Mouse (Mus musculus): ENCODE data around the gene Ccs. TPM values are rescaled to one million over a fixed set of nuclear protein-coding genes. Genes with fewer than 3 reads are reported as not detected.

Ccs gene
- 79.9 and 127 TPM in 2 replicates for polyA plus RNA-seq (2015; fragmentation: Nextera tagmentation; extraction: Ambion mirVana)

DNA sequence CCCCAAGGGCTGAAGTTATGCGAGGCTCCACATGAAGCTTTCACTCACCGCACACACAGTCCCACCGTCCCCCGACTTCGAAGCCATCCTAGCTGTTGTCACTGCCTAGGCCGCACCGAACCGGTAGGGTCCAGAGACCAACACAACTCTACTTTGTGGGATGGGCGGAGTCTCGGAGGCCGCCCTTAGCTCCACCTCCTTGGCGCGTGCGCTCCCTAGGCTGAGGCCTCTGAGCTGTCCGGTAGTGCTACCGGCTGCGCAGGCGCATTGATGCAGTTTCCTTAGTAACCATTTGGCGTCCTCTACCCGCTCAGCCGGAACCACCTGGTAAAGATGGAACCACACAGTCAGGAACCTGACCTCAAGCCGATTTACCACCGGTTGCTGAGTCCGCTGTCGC, at the start of gene Ccs, which contains the start of gene Ccdc87:
TSS of gene Ccs (minus strand) at position 184 of the 400 bp plus-strand sequence.
TSS of gene Ccdc87 (plus strand) at position 218 of the 400 bp plus-strand sequence.

DNA sequence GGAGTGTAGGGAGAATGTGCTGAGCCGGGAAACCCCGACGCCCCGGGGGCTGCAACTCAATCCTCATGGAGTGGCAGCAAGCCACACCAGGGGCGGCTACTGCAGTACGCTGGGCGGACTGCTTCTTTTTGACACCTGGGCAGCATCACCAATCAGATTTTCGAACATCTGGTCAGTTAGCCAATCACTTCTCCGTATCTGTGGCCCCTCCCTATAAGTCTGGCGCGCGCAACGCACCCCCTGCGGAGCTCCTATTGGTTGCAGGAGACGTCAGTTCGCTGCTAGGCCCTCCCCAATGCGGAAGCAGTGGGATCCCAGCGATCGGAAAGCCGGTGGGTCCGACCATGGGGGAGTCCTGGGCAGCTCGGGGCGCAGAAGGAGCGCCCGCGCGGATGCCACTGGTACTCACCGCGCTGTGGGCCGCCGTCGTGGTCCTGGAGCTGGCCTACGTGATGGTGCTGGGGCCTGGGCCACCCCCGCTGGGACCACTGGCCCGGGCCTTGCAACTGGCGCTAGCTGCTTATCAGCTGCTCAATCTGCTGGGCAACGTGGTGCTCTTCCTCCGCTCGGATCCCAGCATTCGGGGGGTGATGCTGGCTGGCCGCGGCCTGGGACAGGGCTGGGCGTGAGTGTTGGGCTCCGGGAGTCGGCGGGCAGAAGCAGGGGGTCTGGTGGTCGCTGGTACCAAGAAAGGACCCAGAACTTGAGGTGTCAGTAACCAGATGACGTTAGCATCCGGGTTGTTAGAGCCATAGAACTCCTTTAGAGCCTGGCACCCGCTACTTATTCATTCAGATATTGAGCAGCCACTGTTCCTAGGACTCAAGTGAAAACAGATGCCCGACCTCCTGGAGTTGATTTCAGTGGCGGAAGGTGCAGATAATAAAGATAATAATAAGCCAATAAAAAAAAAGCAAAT, 39.5 kb upstream of the Ccs start, which contains the start of gene Zdhhc24:
TSS of gene Zdhhc24 (plus strand) at position 264 of the 919 bp plus-strand sequence.

DNA sequence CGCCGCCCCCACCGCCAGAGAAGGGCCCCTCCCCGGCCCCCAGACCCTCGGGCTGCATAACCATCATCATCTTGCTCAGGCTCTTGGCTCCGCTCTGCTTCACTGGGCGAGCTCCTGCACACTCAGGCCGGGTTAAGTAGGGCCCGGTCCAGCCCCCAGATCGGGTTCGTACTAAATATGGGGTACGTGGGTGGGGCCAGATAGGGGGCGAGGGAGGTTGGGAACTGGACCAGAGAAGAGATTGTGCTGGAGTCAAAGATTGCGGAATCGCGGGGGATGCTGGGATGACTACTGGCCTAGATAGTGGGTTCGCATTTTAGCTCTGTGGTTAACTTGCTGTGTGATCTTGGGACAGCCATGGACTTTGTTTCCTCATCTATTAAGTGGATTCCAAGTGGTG, 38.7 kb upstream of the Ccs start, which contains the start of gene Actn3:
TSS of gene Actn3 (minus strand) at position 125 of the 400 bp plus-strand sequence.

DNA sequence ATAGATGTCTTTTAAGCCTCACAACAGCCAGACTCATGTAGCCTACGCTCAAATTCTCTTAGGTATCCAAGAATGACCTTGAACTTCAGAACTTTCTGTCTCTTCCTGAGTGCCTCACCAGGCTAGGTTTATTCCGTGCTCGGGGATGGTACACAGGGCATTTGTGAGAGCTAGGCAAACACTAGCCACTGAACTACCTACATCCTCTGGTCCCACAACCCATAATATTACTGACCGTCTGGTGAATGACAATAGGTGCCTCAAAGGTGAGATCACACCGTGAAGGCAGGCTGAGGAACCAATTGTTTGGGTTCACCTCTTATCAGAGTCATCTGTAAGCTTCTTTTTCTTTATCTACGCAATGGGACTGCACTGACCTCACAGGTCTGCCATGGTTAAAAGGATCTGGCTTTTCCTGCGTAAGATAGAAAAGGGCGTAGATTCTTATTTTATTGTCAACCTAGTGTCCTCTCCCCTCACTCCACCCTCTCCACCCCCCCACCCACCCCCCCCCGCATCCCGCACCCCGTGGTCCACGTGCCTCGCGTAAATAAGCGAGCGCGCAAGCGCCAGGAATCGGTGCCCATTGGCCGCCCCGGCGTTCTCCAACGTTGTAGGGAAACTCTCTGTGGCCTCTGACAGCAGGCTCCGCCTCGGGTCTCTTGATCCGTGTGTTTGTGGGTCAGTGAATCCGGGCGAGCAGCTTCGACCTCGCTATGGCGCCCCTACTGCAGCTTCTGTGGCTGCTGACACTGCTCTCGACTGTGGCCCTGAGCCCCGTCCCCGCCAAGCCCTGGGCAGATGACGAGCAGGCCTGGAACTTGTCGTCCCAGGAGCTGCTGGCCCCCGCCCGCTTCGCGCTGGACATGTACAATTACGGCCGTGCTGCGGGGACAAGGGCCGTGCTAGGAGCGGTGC, 15.7 kb upstream of the Ccs start, which contains the start of gene Ctsf:
TSS of gene Ctsf (plus strand) at position 579 of the 918 bp plus-strand sequence.

DNA sequence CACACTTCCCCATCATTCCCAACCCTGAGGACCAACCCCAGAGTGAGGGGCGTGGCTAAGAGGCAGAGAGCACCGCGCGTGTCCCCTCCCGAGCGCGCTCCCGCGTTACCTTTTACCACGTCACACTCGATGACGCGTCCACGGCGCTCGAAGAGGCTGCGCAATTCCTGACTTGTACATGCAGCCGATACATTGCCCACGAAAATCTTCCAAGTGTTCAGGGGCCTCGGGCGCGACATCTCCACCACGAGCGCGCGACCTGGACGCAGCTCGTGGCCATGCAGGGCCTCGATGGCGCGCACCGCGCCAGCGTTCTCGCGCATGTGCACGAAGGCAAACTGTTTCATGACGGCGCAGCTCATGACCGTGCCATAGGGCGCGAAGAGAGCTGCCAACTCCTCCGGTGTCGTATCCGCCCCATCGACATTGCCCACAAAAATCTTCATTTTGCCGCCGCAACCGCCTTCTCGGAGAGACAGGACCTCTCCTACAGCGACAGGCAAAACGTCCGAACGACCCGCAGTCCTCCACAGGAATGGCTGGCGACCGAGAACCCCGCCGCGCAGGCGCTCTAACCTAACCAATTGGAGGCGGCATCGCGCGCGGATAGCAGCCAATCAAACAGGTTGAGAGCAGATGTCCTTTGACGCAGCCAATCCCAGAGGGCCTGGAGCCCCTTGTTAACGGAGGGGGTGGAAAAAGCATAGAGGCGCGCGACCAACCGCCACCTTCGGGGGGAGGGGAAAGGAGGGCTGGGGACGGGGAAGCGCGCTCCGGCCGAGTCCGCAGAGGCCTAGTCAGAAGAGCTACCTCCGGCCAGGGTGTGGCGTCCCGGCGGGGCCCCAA, 27.8 kb downstream of the Ccs start, which contains the start of the genes Gm21992 and Rbm14:
TSS of gene Gm21992 (minus strand) at position 550 of the 846 bp plus-strand sequence.
TSS of gene Rbm14 (minus strand) at position 572 of the 846 bp plus-strand sequence.

DNA sequence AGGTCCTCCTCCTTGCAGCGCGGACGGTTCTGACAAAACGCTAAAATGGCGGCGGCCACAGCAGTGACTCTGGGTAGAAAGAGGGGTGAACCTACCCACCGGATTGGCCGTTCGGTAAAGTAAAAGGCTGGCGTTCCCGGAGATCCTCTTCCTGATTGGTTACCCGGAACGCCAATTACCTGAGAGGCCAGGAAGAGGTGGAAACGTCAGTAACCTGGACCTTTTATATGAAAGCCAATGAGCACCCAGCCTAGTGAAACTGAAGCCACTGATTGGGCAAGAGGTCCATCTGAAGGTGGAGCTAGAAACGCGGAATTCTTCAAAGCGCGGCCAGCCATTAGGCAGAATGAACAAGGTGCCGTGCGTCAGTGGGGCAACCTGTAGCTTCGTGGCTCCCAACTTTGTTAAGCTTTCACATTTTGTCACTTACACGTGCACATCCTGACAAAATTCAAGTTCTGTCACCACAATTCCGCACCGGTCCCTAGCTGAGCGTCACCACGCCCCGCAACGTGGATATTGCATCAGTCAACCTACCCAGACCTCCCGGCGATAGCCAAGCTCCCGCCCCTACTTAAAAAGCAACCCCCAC, 45.2 kb downstream of the Ccs start, which contains the start of gene Rbm4:
TSS of gene Rbm4 (minus strand) at position 71 of the 592 bp plus-strand sequence.

Other genes starting within 250 kb of the Ccs start
- 3.3 and 5.2 TPM in 2 replicates for gene Lrfn4, start 223.7 kb downstream of the Ccs start, polyA plus RNA-seq (2015; fragmentation: Nextera tagmentation; extraction: Ambion mirVana)
- 33.6 and 52.1 TPM in 2 replicates for gene Rce1, start 213.7 kb downstream of the Ccs start, polyA plus RNA-seq (2015; fragmentation: Nextera tagmentation; extraction: Ambion mirVana)
- 2.2 and 3.2 TPM in 2 replicates for gene Gm960, start 140.7 kb downstream of the Ccs start, polyA plus RNA-seq (2015; fragmentation: Nextera tagmentation; extraction: Ambion mirVana)
- 0.61 and 1.9 TPM in 2 replicates for gene Sptbn2, start 128.2 kb downstream of the Ccs start, polyA plus RNA-seq (2015; fragmentation: Nextera tagmentation; extraction: Ambion mirVana)
- 28.0 and 39.4 TPM in 2 replicates for gene Rbm4b, start 82.8 kb downstream of the Ccs start, polyA plus RNA-seq (2015; fragmentation: Nextera tagmentation; extraction: Ambion mirVana)
- 18.8 and 24.5 TPM in 2 replicates for gene Rbm4, start 45.4 kb downstream of the Ccs start, polyA plus RNA-seq (2015; fragmentation: Nextera tagmentation; extraction: Ambion mirVana)
- 13.2 and 19.4 TPM in 2 replicates for gene Gm21992, start 27.7 kb downstream of the Ccs start, polyA plus RNA-seq (2015; fragmentation: Nextera tagmentation; extraction: Ambion mirVana)
- gene Rbm14, start 27.7 kb downstream of the Ccs start, polyA plus RNA-seq (2015; fragmentation: Nextera tagmentation; extraction: Ambion mirVana) = 19.3 and 22.3 TPM in 2 replicates
- 0.08 and 0.10 TPM in 2 replicates for gene Ccdc87, start within 50 bp of the Ccs start, polyA plus RNA-seq (2015; fragmentation: Nextera tagmentation; extraction: Ambion mirVana)
- 192 and 458 TPM in 2 replicates for gene Ctsf, start 15.8 kb upstream of the Ccs start, polyA plus RNA-seq (2015; fragmentation: Nextera tagmentation; extraction: Ambion mirVana)
- 2.4 and 3.2 TPM in 2 replicates for gene Actn3, start 38.6 kb upstream of the Ccs start, polyA plus RNA-seq (2015; fragmentation: Nextera tagmentation; extraction: Ambion mirVana)
- 12.5 and 14.8 TPM in 2 replicates for gene Zdhhc24, start 39.3 kb upstream of the Ccs start, polyA plus RNA-seq (2015; fragmentation: Nextera tagmentation; extraction: Ambion mirVana)
- gene Bbs1, start 67.3 kb upstream of the Ccs start, polyA plus RNA-seq (2015; fragmentation: Nextera tagmentation; extraction: Ambion mirVana) = 3.5 and 4.2 TPM in 2 replicates
- gene Dpp3, start 89.0 kb upstream of the Ccs start, polyA plus RNA-seq (2015; fragmentation: Nextera tagmentation; extraction: Ambion mirVana) = 63.8 and 106 TPM in 2 replicates
- gene Peli3, start 103.8 kb upstream of the Ccs start, polyA plus RNA-seq (2015; fragmentation: Nextera tagmentation; extraction: Ambion mirVana) = 1.9 and 2.9 TPM in 2 replicates
- gene Mrpl11, start 122.8 kb upstream of the Ccs start, polyA plus RNA-seq (2015; fragmentation: Nextera tagmentation; extraction: Ambion mirVana) = 136 and 156 TPM in 2 replicates
- gene Npas4, start 151.0 kb upstream of the Ccs start, polyA plus RNA-seq (2015; fragmentation: Nextera tagmentation; extraction: Ambion mirVana) = 0.07 TPM in 1 of 2 replicates, not detected in the other
- gene Slc29a2, start 184.5 kb upstream of the Ccs start, polyA plus RNA-seq (2015; fragmentation: Nextera tagmentation; extraction: Ambion mirVana) = 0.57 and 1.9 TPM in 2 replicates
- gene B4gat1, start 199.5 kb upstream of the Ccs start, polyA plus RNA-seq (2015; fragmentation: Nextera tagmentation; extraction: Ambion mirVana) = 45.2 and 51.4 TPM in 2 replicates
- 0.20 and 1.6 TPM in 2 replicates for gene AC124502.3, start 199.6 kb upstream of the Ccs start, polyA plus RNA-seq (2015; fragmentation: Nextera tagmentation; extraction: Ambion mirVana)
- gene Brms1, start 202.0 kb upstream of the Ccs start, polyA plus RNA-seq (2015; fragmentation: Nextera tagmentation; extraction: Ambion mirVana) = 36.1 and 44.9 TPM in 2 replicates
- 1.1 and 1.5 TPM in 2 replicates for gene Rin1, start 211.1 kb upstream of the Ccs start, polyA plus RNA-seq (2015; fragmentation: Nextera tagmentation; extraction: Ambion mirVana)
- 79.7 and 120 TPM in 2 replicates for gene Cd248, start 228.7 kb upstream of the Ccs start, polyA plus RNA-seq (2015; fragmentation: Nextera tagmentation; extraction: Ambion mirVana)
- 6.4 and 9.5 TPM in 2 replicates for gene Tmem151a, start 246.2 kb upstream of the Ccs start, polyA plus RNA-seq (2015; fragmentation: Nextera tagmentation; extraction: Ambion mirVana)
- gene Yif1a, start 249.2 kb upstream of the Ccs start, polyA plus RNA-seq (2015; fragmentation: Nextera tagmentation; extraction: Ambion mirVana) = 83.2 and 106 TPM in 2 replicates